Mouse (Mus musculus): ENCODE data around the gene Stom.

GRCm38 (mm10) chr2:35272881-35273280 is 63.9 kb downstream of the Stom start:
- no peak for TF ChIP-seq POLR2A (IDR thresholded peaks at IDR 0.05; ENCODE audit: extremely low read depth, insufficient read depth, low read length)
- no peak for TF ChIP-seq CTCF (IDR thresholded peaks at IDR 0.05; ENCODE audit: low read depth, low read length)
